Mouse (Mus musculus) adrenal gland, adult 10 weeks (tissue): Measurements from ENCODE around the gene Krtap10-10. TPM values are rescaled to one million over a fixed set of nuclear protein-coding genes. Genes with fewer than 3 reads are reported as not detected.

Experiments
- polyA plus RNA-seq: library from polyadenylated mRNA; stranded (reverse); fragments of 350-450 nt; fragmentation: Illumina TruSeq; extraction: RNeasy Lipid Tissue Mini Kit (QIAGEN cat#74804); gene quantifications from one replicate; pipeline ENCODE4 v1.2.3, GENCODE M21; 2014; ENCODE audit warnings: low read depth, low replicate concordance

Gene Krtap10-10
- not detected for polyA plus RNA-seq

GRCm38 (mm10) chr10:77835647-77836046 is at the start of gene Krtap10-10:
Gene Krtap10-10 (plus strand): TSS chr10:77835947.

GRCm38 (mm10) chr10:77787876-77788275 is 47.9 kb upstream of the Krtap10-10 start, which contains the start of gene Gm7137:
Gene Gm7137 (minus strand): TSS chr10:77788200.

GRCm38 (mm10) chr10:77794976-77795375 is 40.8 kb upstream of the Krtap10-10 start, which contains the start of gene Gm9639:
Gene Gm9639 (minus strand): TSS chr10:77795076.

GRCm38 (mm10) chr10:77798921-77799508 is 36.7 kb upstream of the Krtap10-10 start, which contains the start of gene Gm19668:
Gene Gm19668 (minus strand): TSS chr10:77799133.

GRCm38 (mm10) chr10:77811743-77812142 is 24.0 kb upstream of the Krtap10-10 start, which contains the start of gene Gm9507:
Gene Gm9507 (minus strand): TSS chr10:77811843.

GRCm38 (mm10) chr10:77814382-77814781 is 21.4 kb upstream of the Krtap10-10 start, which contains the start of gene Gm2696:
Gene Gm2696 (plus strand): TSS chr10:77814682.

GRCm38 (mm10) chr10:77826951-77827350 is 8.8 kb upstream of the Krtap10-10 start, which contains the start of gene Krtap10-4:
Gene Krtap10-4 (minus strand): TSS chr10:77827095.

GRCm38 (mm10) chr10:77846503-77846902 is 10.8 kb downstream of the Krtap10-10 start, which contains the start of gene Gm36176:
Gene Gm36176 (plus strand): TSS chr10:77846803.

GRCm38 (mm10) chr10:77852559-77852958 is 16.8 kb downstream of the Krtap10-10 start, which contains the start of gene Gm10318:
Gene Gm10318 (plus strand): TSS chr10:77852859.

GRCm38 (mm10) chr10:77861675-77862074 is 25.9 kb downstream of the Krtap10-10 start, which contains the start of gene Gm3285:
Gene Gm3285 (plus strand): TSS chr10:77861975.

Other genes starting within 250 kb of the Krtap10-10 start
- 72.3 TPM for gene Sumo3, start 229.8 kb upstream of the Krtap10-10 start, polyA plus RNA-seq
- 6.2 TPM for gene Gm49325, start 229.8 kb upstream of the Krtap10-10 start, polyA plus RNA-seq
- gene Ube2g2, start 213.7 kb upstream of the Krtap10-10 start, polyA plus RNA-seq = 11.6 TPM
- gene Tspear, start 149.4 kb upstream of the Krtap10-10 start, polyA plus RNA-seq = not detected
- not detected for gene Gm19402, start 145.2 kb upstream of the Krtap10-10 start, polyA plus RNA-seq
- gene Gm9508, start 138.7 kb upstream of the Krtap10-10 start, polyA plus RNA-seq = not detected
- not detected for gene Gm10272, start 129.3 kb upstream of the Krtap10-10 start, polyA plus RNA-seq
- gene Gm10024, start 124.5 kb upstream of the Krtap10-10 start, polyA plus RNA-seq = not detected
- gene Gm10142, start 120.1 kb upstream of the Krtap10-10 start, polyA plus RNA-seq = not detected
- gene Krtap12-1, start 115.3 kb upstream of the Krtap10-10 start, polyA plus RNA-seq = not detected
- not detected for gene Gm10100, start 109.5 kb upstream of the Krtap10-10 start, polyA plus RNA-seq
- not detected for gene Gm18596, start 93.3 kb upstream of the Krtap10-10 start, polyA plus RNA-seq
- not detected for gene Gm9736, start 84.6 kb upstream of the Krtap10-10 start, polyA plus RNA-seq
- gene Gm3233, start 76.3 kb upstream of the Krtap10-10 start, polyA plus RNA-seq = not detected
- gene Gm3238, start 64.6 kb upstream of the Krtap10-10 start, polyA plus RNA-seq = not detected
- gene Gm7138, start 59.0 kb upstream of the Krtap10-10 start, polyA plus RNA-seq = not detected
- not detected for gene Gm3250, start 53.4 kb upstream of the Krtap10-10 start, polyA plus RNA-seq
- not detected for gene Gm7137, start 47.7 kb upstream of the Krtap10-10 start, polyA plus RNA-seq
- not detected for gene Gm9639, start 40.9 kb upstream of the Krtap10-10 start, polyA plus RNA-seq
- not detected for gene Gm19668, start 36.8 kb upstream of the Krtap10-10 start, polyA plus RNA-seq
- gene Gm9507, start 24.1 kb upstream of the Krtap10-10 start, polyA plus RNA-seq = not detected
- not detected for gene Gm2696, start 21.3 kb upstream of the Krtap10-10 start, polyA plus RNA-seq
- gene Krtap10-4, start 8.9 kb upstream of the Krtap10-10 start, polyA plus RNA-seq = not detected
- gene Gm36176, start 10.9 kb downstream of the Krtap10-10 start, polyA plus RNA-seq = not detected
- not detected for gene Gm10318, start 16.9 kb downstream of the Krtap10-10 start, polyA plus RNA-seq
- gene Gm3285, start 26.0 kb downstream of the Krtap10-10 start, polyA plus RNA-seq = not detected
- 1.7 TPM for gene Lrrc3, start 66.6 kb downstream of the Krtap10-10 start, polyA plus RNA-seq
- not detected for gene Trpm2, start 134.6 kb downstream of the Krtap10-10 start, polyA plus RNA-seq
- gene 1810043G02Rik, start 142.6 kb downstream of the Krtap10-10 start, polyA plus RNA-seq = 1.6 TPM
- gene Pfkl, start 174.1 kb downstream of the Krtap10-10 start, polyA plus RNA-seq = 2.0 TPM
- gene Dnmt3l, start 206.0 kb downstream of the Krtap10-10 start, polyA plus RNA-seq = 39.4 TPM
- gene Aire, start 207.7 kb downstream of the Krtap10-10 start, polyA plus RNA-seq = not detected
- 9.6 TPM for gene Icosl, start 233.4 kb downstream of the Krtap10-10 start, polyA plus RNA-seq